Mouse (Mus musculus): ENCODE measurements at regions not wholly inside any gene's neighbourhood (a gene's known extent, or its start where the extent isn't known, plus 50 kb on each side); places are given as distances from the start of the nearest gene placed in this dataset.

DNA sequence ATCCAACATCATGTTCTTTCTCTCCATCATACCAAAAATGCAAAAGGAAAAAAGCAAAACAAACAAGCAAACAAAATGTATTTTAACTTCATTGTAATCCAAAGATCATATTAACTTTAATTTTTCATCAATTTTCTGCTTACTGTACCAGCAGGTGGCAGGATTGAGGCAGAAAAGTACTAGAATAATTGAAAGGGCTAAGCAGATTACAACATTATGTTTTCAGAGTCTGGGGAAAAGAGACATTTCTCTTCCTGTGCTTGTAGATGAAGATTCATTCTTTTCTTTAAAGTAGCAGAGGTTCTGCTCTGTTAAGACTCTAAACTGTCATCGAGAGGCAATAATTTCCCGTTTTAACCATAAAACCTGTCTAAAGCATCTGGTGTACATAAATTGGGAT lies 394.7 kb upstream of the Slitrk6 start:
- 54% methylated on average over 2 of the region's 2 CpGs for WGBS (ENCODE audit: insufficient replicate concordance)
- H3K27me3 ChIP-seq (ENCODE audit: insufficient read depth, low read length) = no peaks in the 10 kb centered on the region
- ATAC-seq (no peak), DNase-seq (no peak)
- TF ChIP-seq EP300 (IDR thresholded peaks at IDR 0.05; ENCODE audit: low read depth) (no peak), CTCF (IDR thresholded peaks at IDR 0.05; ENCODE audit: low read depth) (peak; percentile 31)
- no peaks in the 10 kb centered on the region for H3K4me1 ChIP-seq (ENCODE audit: insufficient read depth)
- H3K9me3 ChIP-seq (ENCODE audit: low read length) = no peaks in the 10 kb centered on the region
- no peak overlapping the region for H3K4me2 ChIP-seq (ENCODE audit: low read depth, low read length)
- H3K27ac ChIP-seq (ENCODE audit: low read depth) = no peak overlapping the region
- no peak overlapping the region for H3K4me3 ChIP-seq (ENCODE audit: low read depth, low read length)
- H3K36me3 ChIP-seq (replicated peaks; ENCODE audit: insufficient read depth, low read length) = no peaks in the 10 kb centered on the region
- H3K9ac ChIP-seq (replicated peaks) = no peak overlapping the region

DNA sequence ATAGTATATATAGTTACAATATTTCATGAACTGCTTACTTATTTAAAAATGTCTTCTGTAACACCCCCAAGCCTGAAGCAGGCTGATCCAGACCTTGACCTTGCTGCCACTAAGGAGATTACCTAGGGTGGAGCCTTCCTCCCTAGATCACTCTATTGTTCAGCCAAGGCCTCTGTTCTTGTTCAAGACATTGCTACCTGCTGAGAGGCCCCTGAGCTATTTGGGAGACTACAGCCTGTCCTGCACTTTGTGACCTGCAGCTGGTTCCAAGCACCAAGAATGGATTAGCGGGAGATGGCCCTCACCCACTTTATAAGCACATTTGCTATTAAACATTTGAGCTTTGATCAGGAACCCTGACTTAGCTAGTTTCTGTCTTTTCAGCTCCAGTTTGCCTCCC lies 361.7 kb upstream of the Slitrk6 start:
- no peaks in the 10 kb centered on the region for H3K36me3 ChIP-seq (replicated peaks; ENCODE audit: insufficient read depth, low read length)
- no peaks in the 10 kb centered on the region for H3K27me3 ChIP-seq (ENCODE audit: insufficient read depth, low read length)
- H3K27ac ChIP-seq (ENCODE audit: low read depth) = no peak overlapping the region
- no peak overlapping the region for H3K4me3 ChIP-seq (ENCODE audit: low read depth, low read length)
- no peak overlapping the region for H3K4me2 ChIP-seq (ENCODE audit: low read depth, low read length)
- no peak for ATAC-seq
- 70% methylated on average over 1 of the region's 1 CpGs for WGBS (ENCODE audit: insufficient replicate concordance)
- TF ChIP-seq CTCF (IDR thresholded peaks at IDR 0.05; ENCODE audit: low read depth) (no peak), EP300 (IDR thresholded peaks at IDR 0.05; ENCODE audit: low read depth) (no peak)
- no peaks in the 10 kb centered on the region for H3K9me3 ChIP-seq (ENCODE audit: low read length)
- DNase-seq = no peak
- no peak overlapping the region for H3K9ac ChIP-seq (replicated peaks)
- no peaks in the 10 kb centered on the region for H3K4me1 ChIP-seq (ENCODE audit: insufficient read depth)

DNA sequence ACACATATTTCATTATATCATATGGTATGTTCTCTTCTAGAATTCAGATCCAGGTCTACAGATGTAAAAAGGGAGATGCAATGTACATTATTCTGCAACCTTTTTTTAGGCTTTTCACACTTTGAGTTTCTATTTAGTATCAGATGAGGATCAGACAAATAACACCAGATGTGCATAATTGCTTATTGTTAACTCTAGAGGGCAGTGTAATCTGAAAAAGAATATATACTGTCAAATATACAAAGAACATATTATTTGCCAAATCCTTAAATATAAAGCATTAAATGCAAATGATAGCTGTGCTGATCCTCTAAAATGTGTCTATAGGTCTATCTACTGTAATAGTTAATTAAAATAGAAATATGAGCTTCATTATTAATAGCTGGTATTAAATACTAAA lies 348.6 kb upstream of the Slitrk6 start:
- H3K4me2 ChIP-seq (ENCODE audit: low read depth, low read length) = no peak overlapping the region
- no peak for DNase-seq

DNA sequence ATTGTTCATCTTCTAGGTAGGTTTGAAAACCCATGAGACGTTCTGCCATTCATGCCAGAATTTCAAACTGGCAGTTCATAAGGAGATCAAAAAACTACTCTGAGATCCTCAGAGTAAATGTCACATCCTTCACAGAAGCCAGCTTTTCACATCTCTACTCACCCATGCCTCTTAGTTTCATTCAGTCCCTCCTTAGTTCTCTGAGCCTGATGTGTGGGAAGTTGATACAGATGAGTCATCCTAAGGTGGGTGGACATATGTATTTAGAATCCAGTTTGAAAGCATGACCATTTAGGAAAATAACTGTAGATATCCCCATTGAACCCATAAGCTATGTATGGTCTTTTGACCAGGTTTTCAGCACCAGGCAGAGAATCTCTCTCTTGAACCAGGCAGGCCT lies 345.3 kb upstream of the Slitrk6 start:
- H3K36me3 ChIP-seq (replicated peaks; ENCODE audit: insufficient read depth, low read length) = no peaks in the 10 kb centered on the region

More for the DNA sequence above, 348.6 kb upstream of the Slitrk6 start:
- Histone ChIP-seq H3K9ac (replicated peaks) (no peak overlapping the region), H3K4me3 (ENCODE audit: low read depth, low read length) (no peak overlapping the region), H3K4me1 (ENCODE audit: insufficient read depth) (no peaks in the 10 kb centered on the region), H3K27me3 (ENCODE audit: insufficient read depth, low read length) (no peaks in the 10 kb centered on the region), H3K9me3 (ENCODE audit: low read length) (no peaks in the 10 kb centered on the region), H3K27ac (ENCODE audit: low read depth) (no peak overlapping the region), H3K36me3 (replicated peaks; ENCODE audit: insufficient read depth, low read length) (no peaks in the 10 kb centered on the region)
- ATAC-seq = no peak
- no peak for TF ChIP-seq CTCF (IDR thresholded peaks at IDR 0.05; ENCODE audit: low read depth)
- TF ChIP-seq EP300 (IDR thresholded peaks at IDR 0.05; ENCODE audit: low read depth) = no peak

DNA sequence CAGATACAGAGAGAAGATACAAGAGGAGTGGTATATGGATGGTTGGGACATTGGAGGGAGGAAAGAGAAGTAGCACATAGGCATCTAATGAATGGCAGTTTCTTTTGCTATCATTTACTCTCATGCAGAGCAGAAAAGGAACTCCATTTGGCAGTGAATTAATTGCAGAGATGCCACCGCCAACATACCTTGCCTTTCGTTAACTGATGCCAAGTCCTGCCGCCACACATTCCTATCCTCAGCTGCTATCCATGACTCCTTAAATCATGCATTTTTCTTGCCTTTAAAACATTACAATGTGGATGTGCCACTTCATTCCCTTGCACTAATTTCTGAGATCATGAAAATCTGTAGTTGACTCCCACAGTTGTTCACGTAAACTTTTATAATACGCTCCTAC lies 341.3 kb upstream of the Slitrk6 start:
- H3K36me3 ChIP-seq (replicated peaks; ENCODE audit: insufficient read depth, low read length) = no peaks in the 10 kb centered on the region
- ATAC-seq (no peak), DNase-seq (no peak)
- no peak overlapping the region for H3K27ac ChIP-seq (ENCODE audit: low read depth)
- no peaks in the 10 kb centered on the region for H3K27me3 ChIP-seq (ENCODE audit: insufficient read depth, low read length)
- no peak overlapping the region for H3K4me2 ChIP-seq (ENCODE audit: low read depth, low read length)
- 89% methylated on average over 5 of the region's 5 CpGs for WGBS (ENCODE audit: insufficient replicate concordance)
- TF ChIP-seq CTCF (IDR thresholded peaks at IDR 0.05; ENCODE audit: low read depth) (no peak), EP300 (IDR thresholded peaks at IDR 0.05; ENCODE audit: low read depth) (no peak)
- H3K9me3 ChIP-seq (ENCODE audit: low read length) = no peaks in the 10 kb centered on the region
- H3K4me1 ChIP-seq (ENCODE audit: insufficient read depth) = no peaks in the 10 kb centered on the region
- H3K9ac ChIP-seq (replicated peaks) = no peak overlapping the region
- H3K4me3 ChIP-seq (ENCODE audit: low read depth, low read length) = no peak overlapping the region

More for the DNA sequence above, 345.3 kb upstream of the Slitrk6 start:
- Histone ChIP-seq H3K9me3 (ENCODE audit: low read length) (no peaks in the 10 kb centered on the region), H3K4me1 (ENCODE audit: insufficient read depth) (no peaks in the 10 kb centered on the region), H3K4me2 (ENCODE audit: low read depth, low read length) (no peak overlapping the region), H3K27me3 (ENCODE audit: insufficient read depth, low read length) (no peaks in the 10 kb centered on the region), H3K9ac (replicated peaks) (no peak overlapping the region), H3K27ac (ENCODE audit: low read depth) (no peak overlapping the region), H3K4me3 (ENCODE audit: low read depth, low read length) (no peak overlapping the region)
- TF ChIP-seq CTCF (IDR thresholded peaks at IDR 0.05; ENCODE audit: low read depth) = no peak
- TF ChIP-seq EP300 (IDR thresholded peaks at IDR 0.05; ENCODE audit: low read depth) = no peak
- ATAC-seq (no peak), DNase-seq (no peak)
- 73% methylated on average over 1 of the region's 1 CpGs for WGBS (ENCODE audit: insufficient replicate concordance)

DNA sequence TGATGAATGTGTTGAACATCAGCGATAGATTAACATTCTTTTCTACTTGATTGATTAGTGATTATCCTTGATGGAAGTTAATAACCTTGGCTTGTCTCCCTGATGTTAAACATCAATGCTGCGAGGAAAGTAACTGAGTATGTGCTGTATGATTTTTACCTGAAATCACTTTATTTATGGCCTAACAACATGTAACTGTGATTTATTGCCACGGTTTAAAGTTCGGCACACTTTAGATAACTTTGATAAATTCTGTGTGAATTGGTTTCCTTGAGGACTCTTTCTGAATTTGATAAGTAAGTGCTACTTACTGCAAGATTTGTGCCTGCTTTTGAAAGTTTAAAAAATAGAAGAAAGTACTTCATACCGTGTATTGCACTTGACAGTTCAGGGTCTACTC lies 319.6 kb upstream of the Slitrk6 start:
- Histone ChIP-seq H3K9me3 (ENCODE audit: low read length) (no peaks in the 10 kb centered on the region), H3K4me3 (ENCODE audit: low read depth, low read length) (no peak overlapping the region), H3K36me3 (replicated peaks; ENCODE audit: insufficient read depth, low read length) (no peaks in the 10 kb centered on the region), H3K4me2 (ENCODE audit: low read depth, low read length) (no peak overlapping the region), H3K4me1 (ENCODE audit: insufficient read depth) (no peaks in the 10 kb centered on the region), H3K27ac (ENCODE audit: low read depth) (no peak overlapping the region), H3K9ac (replicated peaks) (no peak overlapping the region), H3K27me3 (ENCODE audit: insufficient read depth, low read length) (no peaks in the 10 kb centered on the region)
- DNase-seq (no peak), ATAC-seq (no peak)
- WGBS (ENCODE audit: insufficient replicate concordance) = 73% methylated on average over 5 of the region's 5 CpGs
- TF ChIP-seq CTCF (IDR thresholded peaks at IDR 0.05; ENCODE audit: low read depth) (no peak), EP300 (IDR thresholded peaks at IDR 0.05; ENCODE audit: low read depth) (no peak)

DNA sequence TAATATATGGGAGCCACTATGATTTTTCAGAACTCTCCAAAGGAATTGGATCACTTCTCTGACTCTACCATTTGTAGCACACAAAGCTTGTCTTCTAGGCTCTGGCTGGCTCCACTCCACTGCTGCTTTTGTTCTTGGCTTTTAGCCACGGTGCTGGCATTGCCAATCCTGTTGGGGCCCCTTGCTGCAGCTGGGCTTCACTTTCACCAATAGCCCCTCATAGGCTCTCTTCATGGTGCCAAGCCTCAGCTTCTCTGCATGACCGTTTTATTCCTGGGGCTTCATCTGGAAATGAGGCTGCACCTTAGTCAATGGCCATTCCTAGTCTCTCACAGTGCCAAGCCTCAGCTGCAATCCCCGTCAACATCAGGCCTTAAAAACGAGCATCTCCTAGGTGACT lies 318.6 kb upstream of the Slitrk6 start:
- no peak for ATAC-seq
- H3K9ac ChIP-seq (replicated peaks) = no peak overlapping the region
- H3K4me3 ChIP-seq (ENCODE audit: low read depth, low read length) = no peak overlapping the region
- H3K27me3 ChIP-seq (ENCODE audit: insufficient read depth, low read length) = no peaks in the 10 kb centered on the region
- 63% methylated on average over 4 of the region's 4 CpGs for WGBS (ENCODE audit: insufficient replicate concordance)
- DNase-seq = no peak
- H3K36me3 ChIP-seq (replicated peaks; ENCODE audit: insufficient read depth, low read length) = no peaks in the 10 kb centered on the region
- no peak overlapping the region for H3K27ac ChIP-seq (ENCODE audit: low read depth)
- no peak for TF ChIP-seq EP300 (IDR thresholded peaks at IDR 0.05; ENCODE audit: low read depth)
- TF ChIP-seq CTCF (IDR thresholded peaks at IDR 0.05; ENCODE audit: low read depth) = no peak
- H3K9me3 ChIP-seq (ENCODE audit: low read length) = no peaks in the 10 kb centered on the region
- H3K4me2 ChIP-seq (ENCODE audit: low read depth, low read length) = no peak overlapping the region
- no peaks in the 10 kb centered on the region for H3K4me1 ChIP-seq (ENCODE audit: insufficient read depth)
